Mouse (Mus musculus) testis, adult 10 weeks (tissue): ENCODE measurements around the gene Tnfsf9. TPM values are rescaled to one million over a fixed set of nuclear protein-coding genes. Genes with fewer than 3 reads are reported as not detected.

Experiments
- polyA plus RNA-seq: library from polyadenylated mRNA; stranded (reverse); fragments of 350-450 nt; fragmentation: Illumina TruSeq; extraction: RNeasy Lipid Tissue Mini Kit (QIAGEN cat#74804); gene quantifications from one replicate; pipeline ENCODE4 v1.2.3, GENCODE M21; 2014; ENCODE audit warnings: low read depth, low replicate concordance

Tnfsf9 gene
- not detected for polyA plus RNA-seq

GRCm38 (mm10) chr17:57105181-57106034 lies at the start of gene Tnfsf9:
TSS of gene Tnfsf9 (plus strand) at chr17:57105325.

GRCm38 (mm10) chr17:57058891-57059485 lies 46.1 kb upstream of the Tnfsf9 start, which contains the start of gene Crb3:
TSS of gene Crb3 (plus strand) at chr17:57059105.

GRCm38 (mm10) chr17:57059486-57059977 lies 45.6 kb upstream of the Tnfsf9 start, which contains the start of gene Slc25a23:
TSS of gene Slc25a23 (minus strand) at chr17:57059863.

GRCm38 (mm10) chr17:57078336-57078735 lies 26.8 kb upstream of the Tnfsf9 start, which contains the start of gene Dennd1c:
TSS of gene Dennd1c (minus strand) at chr17:57078514.

GRCm38 (mm10) chr17:57087049-57087832 lies 17.9 kb upstream of the Tnfsf9 start, which contains the start of gene Tubb4a:
TSS of gene Tubb4a (minus strand) at chr17:57087782.

GRCm38 (mm10) chr17:57148994-57149803 lies 44.1 kb downstream of the Tnfsf9 start, which contains the start of gene Cd70:
TSS of gene Cd70 (minus strand) at chr17:57149777.

Other genes with a start within 250 kb of the Tnfsf9 start
- gene Acsbg2, start 230.9 kb upstream of the Tnfsf9 start, polyA plus RNA-seq, result 42.7 TPM
- 44.1 TPM for gene 1700061G19Rik, start 229.8 kb upstream of the Tnfsf9 start, polyA plus RNA-seq
- gene Mllt1, start 169.9 kb upstream of the Tnfsf9 start, polyA plus RNA-seq, result 1.9 TPM
- gene Acer1, start 123.2 kb upstream of the Tnfsf9 start, polyA plus RNA-seq, result not detected
- 0.98 TPM for gene Clpp, start 115.0 kb upstream of the Tnfsf9 start, polyA plus RNA-seq
- gene Alkbh7, start 108.0 kb upstream of the Tnfsf9 start, polyA plus RNA-seq, result 2.4 TPM
- gene Pspn, start 105.3 kb upstream of the Tnfsf9 start, polyA plus RNA-seq, result not detected
- gene Gtf2f1, start 94.0 kb upstream of the Tnfsf9 start, polyA plus RNA-seq, result 22.5 TPM
- 1.6 TPM for gene Gm17949, start 93.9 kb upstream of the Tnfsf9 start, polyA plus RNA-seq
- gene Khsrp, start 73.8 kb upstream of the Tnfsf9 start, polyA plus RNA-seq, result 6.2 TPM
- gene Slc25a41, start 63.7 kb upstream of the Tnfsf9 start, polyA plus RNA-seq, result 3.7 TPM
- gene Crb3, start 46.2 kb upstream of the Tnfsf9 start, polyA plus RNA-seq, result 0.41 TPM
- 2.7 TPM for gene Slc25a23, start 45.5 kb upstream of the Tnfsf9 start, polyA plus RNA-seq
- not detected for gene Dennd1c, start 26.8 kb upstream of the Tnfsf9 start, polyA plus RNA-seq
- gene Tubb4a, start 17.5 kb upstream of the Tnfsf9 start, polyA plus RNA-seq, result not detected
- not detected for gene Cd70, start 44.5 kb downstream of the Tnfsf9 start, polyA plus RNA-seq
- not detected for gene Tnfsf14, start 88.9 kb downstream of the Tnfsf9 start, polyA plus RNA-seq
- 10.5 TPM for gene C3, start 122.8 kb downstream of the Tnfsf9 start, polyA plus RNA-seq
- gene Gpr108, start 143.1 kb downstream of the Tnfsf9 start, polyA plus RNA-seq, result 2.2 TPM
- gene Trip10, start 144.1 kb downstream of the Tnfsf9 start, polyA plus RNA-seq, result 0.85 TPM
- gene Vav1, start 173.8 kb downstream of the Tnfsf9 start, polyA plus RNA-seq, result 3.2 TPM